Mouse (Mus musculus) layer of hippocampus, adult 8-10 months (tissue): ENCODE measurements around the gene Gstt3. TPM values are rescaled to one million over a fixed set of nuclear protein-coding genes. Genes with fewer than 3 reads are reported as not detected.

Experiments used
- total RNA-seq, 4 experiments: library from RNA; stranded (reverse); gene quantifications; 2 replicates each; pipeline ENCODE4 v1.2.4; 2022

Gstt3 gene
- total RNA-seq, 4 experiments from 2014 or later: 2.0 to 7.7 (median 4.3) TPM

Other genes starting within 250 kb of the Gstt3 start
- gene Lrrc75b, start 221.1 kb downstream of the Gstt3 start, total RNA-seq: 10 to 100 TPM in 3 of 4 experiments, 1 to 10 TPM in 1; 9.5 to 16.9 (median 12.0) TPM
- gene Ggt1, start 219.8 kb downstream of the Gstt3 start, total RNA-seq: 1 to 10 TPM; 4.0 to 5.6 (median 4.6) TPM
- gene Ggt5, start 192.1 kb downstream of the Gstt3 start, total RNA-seq: 1 to 10 TPM; 2.6 to 5.0 (median 4.3) TPM
- 1 to 10 TPM; 2.5 to 3.8 (median 3.0) TPM for gene Susd2, start 137.4 kb downstream of the Gstt3 start, total RNA-seq
- gene Cabin1, start 17.1 kb downstream of the Gstt3 start, total RNA-seq: 10 to 100 TPM; 64.2 to 89.7 (median 67.1) TPM
- 10 to 100 TPM; 39.9 to 46.0 (median 44.1) TPM for gene Ddt, start 8.0 kb downstream of the Gstt3 start, total RNA-seq
- gene Gm20441, start 460 bp downstream of the Gstt3 start, total RNA-seq: not detected
- 10 to 100 TPM; 10.0 to 15.8 (median 12.8) TPM for gene Gstt1, start 17.2 kb upstream of the Gstt3 start, total RNA-seq
- under 1 TPM in 1 of 4 experiments, not detected in 3; 0.35 TPM for gene Gstt4, start 41.1 kb upstream of the Gstt3 start, total RNA-seq
- 1 to 10 TPM; 5.1 to 6.8 (median 5.7) TPM for gene Gstt2, start 56.0 kb upstream of the Gstt3 start, total RNA-seq
- 100 to 1,000 TPM; 442 to 478 (median 462) TPM for gene Mif, start 78.8 kb upstream of the Gstt3 start, total RNA-seq
- gene Derl3, start 112.0 kb upstream of the Gstt3 start, total RNA-seq: 1 to 10 TPM; 1.3 to 6.8 (median 4.4) TPM
- 10 to 100 TPM; 80.7 to 83.2 (median 82.5) TPM for gene Smarcb1, start 140.2 kb upstream of the Gstt3 start, total RNA-seq
- gene Chchd10, start 151.7 kb upstream of the Gstt3 start, total RNA-seq: 100 to 1,000 TPM; 299 to 345 (median 314) TPM
- 1 to 10 TPM; 1.7 to 2.6 (median 1.8) TPM for gene Mmp11, start 155.1 kb upstream of the Gstt3 start, total RNA-seq
- gene Gm867, start 159.3 kb upstream of the Gstt3 start, total RNA-seq: under 1 TPM in 2 of 4 experiments, not detected in 2; 0.51 to 0.70 TPM
- not detected for gene Vpreb3, start 161.6 kb upstream of the Gstt3 start, total RNA-seq
- gene Gm5134, start 173.1 kb upstream of the Gstt3 start, total RNA-seq: under 1 TPM in 2 of 4 experiments, not detected in 2; 0.17 to 0.20 TPM